Mouse (Mus musculus): ENCODE measurements around the gene Id3.
"Not testable (repeated sequence)": the region's sequence is repeated elsewhere in the genome, so short reads cannot be mapped to it uniquely, and the experiment has no call there.

The Id3 gene

DNA sequence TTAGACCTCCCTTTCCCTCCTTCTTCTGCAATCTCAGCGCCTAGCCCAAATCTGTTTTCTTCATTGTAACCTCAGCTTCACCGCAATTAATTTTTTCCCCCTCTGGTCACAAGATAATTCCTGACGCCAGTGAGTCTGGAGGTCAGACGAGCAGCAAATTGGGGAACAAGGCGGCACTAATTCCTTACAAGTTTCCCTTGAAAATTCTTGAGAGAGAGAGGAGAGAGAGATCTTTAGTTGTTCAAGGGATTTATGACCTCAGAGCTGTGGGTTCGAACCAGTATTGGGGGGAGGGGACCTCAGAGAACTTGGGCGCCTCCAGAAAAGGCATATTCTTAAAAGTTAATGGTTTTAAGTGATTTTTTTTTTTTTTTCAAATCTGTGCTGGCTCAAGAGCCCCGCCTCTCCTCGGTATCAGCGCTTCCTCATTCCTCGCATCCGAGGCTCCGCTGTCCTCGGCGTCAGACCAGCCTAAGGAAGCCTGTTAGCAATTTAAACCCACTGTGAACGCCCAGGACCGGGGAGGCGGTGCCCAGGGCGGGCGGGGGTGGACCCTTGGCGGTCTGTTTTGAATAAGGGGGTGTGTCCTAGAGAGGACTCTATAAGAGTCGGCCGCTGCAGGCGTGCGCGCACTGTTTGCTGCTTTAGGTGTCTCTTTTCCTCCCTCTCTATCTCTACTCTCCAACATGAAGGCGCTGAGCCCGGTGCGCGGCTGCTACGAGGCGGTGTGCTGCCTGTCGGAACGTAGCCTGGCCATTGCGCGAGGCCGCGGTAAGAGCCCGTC is at the start of gene Id3:
Gene Id3, plus strand, starts transcription at position 305 of the 784 bp plus-strand sequence.
- no peak for DNase-seq

DNA sequence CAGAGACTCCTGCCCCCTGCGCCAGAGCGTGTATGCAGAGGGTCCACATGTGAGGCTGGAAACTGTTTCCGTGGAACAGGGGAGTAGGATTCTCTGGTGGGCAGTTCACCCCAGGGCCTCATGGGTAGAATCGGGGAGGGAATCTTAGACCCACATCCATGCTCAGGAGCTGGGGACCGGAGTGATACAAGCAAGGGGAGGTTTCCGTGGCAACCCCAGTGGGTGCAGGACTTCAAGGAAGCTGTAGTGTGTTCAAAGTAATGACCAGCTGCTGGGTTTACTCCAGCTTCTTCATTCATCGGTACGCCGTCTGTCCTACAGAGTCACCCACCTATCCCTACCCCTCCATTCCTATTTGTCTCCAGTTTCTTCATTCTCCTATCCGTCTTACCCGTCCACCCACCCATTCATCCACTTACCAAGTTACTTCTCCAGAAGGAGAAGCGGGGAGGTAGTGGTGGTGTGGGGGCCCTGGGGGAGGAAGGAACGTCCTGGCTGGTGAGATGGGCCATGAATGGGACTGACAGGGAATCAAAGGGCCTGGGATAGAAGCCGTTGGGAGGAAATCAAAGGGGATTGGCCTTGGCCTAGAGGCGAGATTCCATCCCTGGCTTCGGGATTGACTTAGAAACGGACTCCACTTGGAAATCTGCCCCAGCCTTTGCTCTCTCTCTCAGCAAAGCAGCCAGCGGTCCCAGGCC is 48.6 kb upstream of the Id3 start:
- DNase-seq = peak; percentile 40

DNA sequence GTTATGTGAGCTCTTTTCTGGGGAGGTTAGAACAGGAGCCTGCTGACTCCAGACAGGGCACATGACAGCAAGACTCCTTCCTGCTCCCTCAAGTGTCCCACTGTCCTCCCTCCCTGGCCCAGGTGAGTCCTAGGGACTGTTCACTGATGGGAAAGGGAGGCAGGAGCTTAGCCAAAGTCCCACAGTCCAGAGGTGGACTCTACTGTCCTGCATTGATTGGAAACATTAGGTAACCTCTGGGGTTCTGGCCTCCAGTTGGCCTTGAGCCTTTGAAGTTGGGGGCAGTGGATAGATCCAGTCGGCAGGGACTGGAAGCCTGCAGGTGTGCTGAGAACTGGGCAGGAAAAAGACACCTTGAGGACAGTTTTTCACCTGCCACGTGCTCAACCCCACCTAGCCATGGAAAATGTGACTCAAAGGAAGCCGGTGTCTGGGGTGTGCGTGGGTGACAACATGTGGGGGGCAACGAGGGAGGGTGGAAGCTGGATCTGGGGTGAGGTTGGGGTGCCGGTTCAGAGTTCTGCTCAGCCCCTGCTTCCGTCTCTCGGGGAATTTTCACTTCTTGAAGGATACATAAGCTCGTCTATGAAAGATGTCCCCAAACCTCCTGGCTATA is 47.7 kb upstream of the Id3 start:
- DNase-seq = no peak

DNA sequence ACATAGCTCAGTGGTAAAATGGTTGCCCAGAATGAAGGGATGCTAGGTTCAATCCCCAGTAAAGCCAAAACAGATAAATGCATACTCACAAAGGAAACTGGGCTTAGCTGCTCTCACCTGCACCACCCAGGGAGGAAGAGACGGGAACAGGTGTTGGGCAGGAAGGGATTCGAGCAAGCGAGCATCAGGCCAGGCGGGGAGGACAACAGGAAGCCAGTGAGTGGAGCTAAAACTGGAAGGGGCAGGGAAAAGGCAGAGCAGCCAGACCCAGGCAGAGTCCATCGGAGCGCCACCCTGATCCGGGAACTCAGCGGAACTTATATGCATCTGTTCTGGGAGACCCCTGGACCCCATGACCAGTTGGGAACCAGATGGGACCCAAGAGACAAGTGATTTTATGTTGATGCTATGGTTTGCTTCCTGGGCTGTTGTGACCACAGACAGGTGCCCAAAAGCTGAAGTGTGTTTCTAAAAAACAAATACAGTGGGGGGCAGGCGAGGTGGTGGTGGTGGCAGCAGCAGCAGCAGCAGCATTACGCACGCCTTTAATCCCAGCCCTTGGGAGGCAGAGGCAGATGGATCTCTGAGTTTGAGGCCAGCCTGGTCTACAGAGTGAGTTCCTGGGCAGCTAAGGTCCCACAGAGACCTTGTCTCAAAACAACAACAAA is 46.7 kb upstream of the Id3 start:
- no peak for DNase-seq

DNA sequence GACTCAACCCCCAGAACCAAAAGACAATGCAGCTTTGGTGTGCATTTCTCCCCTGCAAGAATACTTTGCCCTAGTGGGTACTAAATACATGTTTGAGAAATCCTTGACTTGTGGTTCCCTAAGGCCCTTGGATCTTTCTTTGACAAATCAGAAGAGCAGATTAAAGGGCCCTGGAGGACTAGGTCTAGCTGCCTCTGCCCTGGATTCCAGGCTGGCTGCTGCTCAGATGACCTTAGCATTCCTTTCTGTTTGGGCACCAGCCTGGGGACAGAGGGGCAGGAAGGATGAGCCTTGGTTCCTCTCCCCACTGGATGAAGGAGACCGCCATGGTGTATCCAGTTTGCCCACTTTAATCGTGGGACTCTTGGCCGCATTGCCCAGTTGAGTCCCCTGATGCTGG is 44.9 kb upstream of the Id3 start:
- no peak for DNase-seq

DNA sequence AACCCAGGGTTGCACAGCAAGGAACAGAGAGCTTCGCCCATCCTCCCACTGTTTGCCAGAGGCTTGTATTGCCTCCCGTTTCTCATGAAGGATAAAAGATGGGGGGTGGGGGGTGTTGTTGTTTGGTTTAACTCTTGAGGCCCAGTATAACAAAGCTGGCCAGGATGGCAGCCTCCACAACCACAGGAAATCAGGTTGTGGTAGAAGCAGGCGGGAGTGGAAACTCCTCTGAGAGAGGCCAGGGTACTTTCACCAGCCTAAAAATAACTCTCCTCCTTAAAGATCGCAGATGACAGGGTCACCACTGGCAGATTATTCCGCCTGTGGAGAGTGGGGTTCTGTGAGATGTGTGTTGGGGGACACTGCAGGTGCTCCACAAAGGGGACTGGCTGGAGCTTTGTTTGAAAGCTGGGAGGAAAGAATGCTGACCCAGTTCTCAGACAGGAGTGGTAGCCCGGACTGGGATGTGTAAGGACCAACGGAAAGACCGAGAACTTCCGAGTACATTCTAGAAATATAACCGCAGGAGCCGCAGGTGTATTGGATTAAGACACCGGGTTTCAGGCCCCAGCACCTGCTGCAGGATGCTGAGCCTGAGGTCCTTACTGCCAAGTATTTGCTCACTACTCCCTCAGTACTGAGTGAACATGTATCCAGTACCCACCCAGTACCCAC is 42.8 kb upstream of the Id3 start:
- no peak for DNase-seq

DNA sequence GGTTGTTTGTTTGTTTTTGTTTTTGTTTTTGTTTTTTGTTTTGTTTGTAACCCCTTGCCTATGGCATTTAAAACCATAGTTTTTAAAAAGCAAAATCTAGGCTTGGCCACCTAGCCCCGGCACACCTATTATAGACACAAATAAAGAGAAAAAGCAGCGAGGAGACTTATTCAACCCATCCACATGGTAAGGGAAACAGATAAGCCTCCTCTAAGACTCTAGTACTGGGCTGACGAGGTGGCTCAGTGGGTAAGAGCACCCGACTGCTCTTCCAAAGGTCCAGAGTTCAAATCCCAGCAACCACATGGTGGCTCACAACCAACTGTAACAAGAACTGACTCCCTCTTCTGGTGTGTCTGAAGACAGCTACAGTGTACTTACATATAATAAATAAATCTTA is 41.5 kb upstream of the Id3 start:
- DNase-seq = not testable (repeated sequence)

DNA sequence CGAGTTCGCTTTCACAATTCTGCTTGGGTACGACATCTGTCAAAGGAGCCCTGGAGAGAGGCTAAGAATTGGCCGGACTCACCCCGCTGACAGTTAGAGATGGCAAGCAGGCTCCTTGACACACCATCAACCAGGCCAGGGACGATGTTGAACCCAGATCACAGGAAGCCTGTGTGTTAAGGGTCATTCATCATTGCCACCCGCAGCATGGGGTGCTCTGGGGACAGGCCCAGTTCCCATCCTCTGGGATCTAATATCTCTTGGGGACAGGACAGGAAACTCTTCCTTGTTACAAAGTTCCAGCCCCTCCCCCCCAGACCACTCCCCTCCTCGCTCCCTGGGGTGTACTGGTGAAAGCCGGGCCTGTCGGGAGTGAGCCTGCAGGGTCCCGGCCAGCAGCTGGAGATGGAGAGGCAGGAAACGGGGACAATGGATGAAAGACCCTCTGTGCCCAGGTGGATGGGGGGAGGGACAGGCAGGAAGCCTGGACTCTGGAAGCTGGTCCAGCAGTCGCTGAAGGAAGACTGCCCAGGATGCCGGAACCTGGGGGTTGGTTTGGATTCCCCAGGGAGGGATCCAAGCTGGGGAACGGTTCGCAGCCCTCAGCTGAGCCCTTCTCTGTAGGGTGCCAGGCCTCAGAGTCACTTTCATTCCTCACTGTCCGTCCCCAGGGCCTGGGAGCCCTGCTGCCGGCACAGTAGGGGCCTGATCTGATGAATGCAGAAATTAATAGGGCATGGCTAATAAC is 38.5 kb upstream of the Id3 start:
- DNase-seq = peak; percentile 23

DNA sequence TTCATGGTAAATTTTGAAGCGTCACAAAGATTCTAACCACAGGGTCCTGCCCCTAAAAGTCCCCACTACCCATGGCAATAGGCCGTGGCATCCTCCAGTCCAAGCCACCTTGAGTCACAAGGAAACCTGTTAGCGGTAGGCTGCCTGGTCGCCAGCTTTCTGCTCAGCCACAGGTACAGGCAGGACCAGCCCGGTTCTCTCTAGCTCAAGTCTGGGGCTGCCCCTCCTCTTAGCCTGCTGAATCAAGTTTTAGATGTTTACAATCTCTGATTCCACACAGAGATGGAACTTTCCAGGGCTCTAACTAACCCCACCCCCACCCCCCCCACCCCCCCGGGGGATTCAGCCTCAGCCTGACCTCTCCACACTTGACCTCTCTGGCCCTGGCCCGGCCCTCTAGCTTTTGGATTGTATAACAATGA is 36.4 kb upstream of the Id3 start:
- no peak for DNase-seq

DNA sequence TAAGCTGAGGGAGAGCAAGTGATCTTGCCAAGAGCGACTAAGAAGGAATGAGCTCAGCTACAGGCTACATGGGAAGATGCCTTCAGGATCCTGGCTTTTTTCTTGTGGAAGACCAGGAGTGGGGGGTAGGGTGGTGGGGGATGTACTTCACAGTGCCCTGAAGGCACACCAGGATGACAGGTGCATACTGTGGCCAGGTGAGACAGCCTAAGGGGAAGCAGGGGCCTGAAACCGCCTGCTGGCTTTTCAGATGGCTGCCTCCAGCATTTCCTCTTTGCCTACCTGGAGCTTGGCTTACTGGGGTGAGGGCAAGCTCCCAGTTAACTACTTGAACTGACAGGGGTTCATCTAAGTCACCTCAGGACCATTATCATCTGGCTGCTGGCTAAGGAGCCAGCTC is 34.1 kb upstream of the Id3 start:
- no peak for DNase-seq

DNA sequence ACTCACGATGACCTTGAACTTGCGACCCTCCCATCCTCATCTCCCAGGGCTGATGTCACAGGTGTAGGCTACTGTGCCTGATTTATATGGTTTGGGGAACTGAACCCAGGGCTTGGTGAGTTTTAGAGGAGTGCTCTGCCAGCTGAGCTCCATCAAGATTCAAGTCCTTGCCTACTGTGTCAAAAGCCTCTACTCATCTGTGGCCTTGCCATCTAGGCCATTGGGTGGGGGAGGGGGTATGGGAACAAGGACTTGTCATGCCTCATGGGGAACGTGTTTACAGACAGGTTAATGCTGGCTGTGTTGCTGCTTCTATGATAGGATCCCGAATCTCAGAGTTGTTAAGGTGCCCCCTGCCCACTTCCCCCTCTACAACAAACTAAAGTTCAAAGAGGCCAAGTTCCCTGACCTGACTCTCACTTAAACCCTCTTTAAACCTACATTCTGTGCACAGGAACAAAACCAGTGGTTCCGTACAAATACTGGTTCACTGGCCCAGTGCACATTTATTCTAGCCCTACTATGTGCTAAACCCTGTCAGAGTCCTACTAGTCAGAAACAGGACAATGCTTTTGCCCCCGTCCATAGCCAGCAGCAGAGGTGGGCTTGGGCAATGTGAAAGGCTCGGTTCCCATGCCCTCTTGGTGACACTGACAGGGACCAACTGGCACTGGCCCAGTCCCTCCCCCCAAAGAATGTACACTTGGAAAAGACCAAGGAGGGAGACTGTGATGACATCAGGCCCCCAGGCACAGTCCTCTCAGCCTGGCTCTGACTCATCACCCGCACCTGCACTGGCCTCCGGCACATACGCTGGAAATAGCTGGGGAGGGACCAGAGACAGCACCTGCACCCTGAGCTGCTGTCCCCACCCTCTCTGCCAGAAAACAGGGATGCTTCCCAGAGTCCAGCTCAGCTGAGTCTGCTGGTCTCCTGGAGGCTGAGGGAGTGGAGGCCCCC is 33.1 kb upstream of the Id3 start:
- no peak for DNase-seq

DNA sequence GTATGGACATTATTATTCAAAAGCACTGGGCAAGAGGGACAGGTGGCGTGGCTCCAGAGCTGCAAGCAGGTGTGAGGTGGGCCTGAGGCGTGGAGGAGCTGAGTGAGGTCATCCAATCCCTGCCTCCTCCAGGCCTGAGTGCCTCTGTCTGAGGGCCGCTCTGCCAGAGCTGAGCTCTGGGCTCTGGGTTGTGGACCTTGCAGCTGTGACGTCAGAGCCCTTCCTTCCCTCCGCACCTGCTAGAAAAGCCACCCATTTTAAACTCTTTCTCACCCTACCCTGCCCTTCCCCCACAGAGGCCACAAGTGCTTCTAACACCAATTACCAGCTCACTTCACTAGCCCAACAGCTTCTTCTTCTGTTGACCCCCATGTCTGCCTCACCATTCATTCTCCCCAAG is 31.0 kb upstream of the Id3 start:
- no peak for DNase-seq

DNA sequence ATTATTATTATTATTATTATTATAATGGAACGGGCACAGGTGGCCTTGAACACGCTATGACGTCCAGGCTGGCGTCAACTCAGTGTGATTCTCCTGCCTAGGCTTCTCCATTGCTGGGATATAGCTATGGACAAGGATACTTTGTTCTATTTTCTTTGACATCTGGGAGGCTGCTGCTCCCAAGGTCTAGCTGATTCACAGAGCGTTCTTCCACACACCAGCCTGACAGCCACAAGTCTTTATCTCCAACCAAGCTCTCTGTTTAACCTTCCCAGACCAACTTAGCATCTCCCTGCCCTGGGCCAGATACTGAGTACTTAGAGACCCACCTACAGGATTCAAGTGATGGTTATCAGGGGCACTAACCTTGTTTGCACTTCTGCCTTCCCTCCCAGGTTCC is 28.6 kb upstream of the Id3 start:
- no peak for DNase-seq

DNA sequence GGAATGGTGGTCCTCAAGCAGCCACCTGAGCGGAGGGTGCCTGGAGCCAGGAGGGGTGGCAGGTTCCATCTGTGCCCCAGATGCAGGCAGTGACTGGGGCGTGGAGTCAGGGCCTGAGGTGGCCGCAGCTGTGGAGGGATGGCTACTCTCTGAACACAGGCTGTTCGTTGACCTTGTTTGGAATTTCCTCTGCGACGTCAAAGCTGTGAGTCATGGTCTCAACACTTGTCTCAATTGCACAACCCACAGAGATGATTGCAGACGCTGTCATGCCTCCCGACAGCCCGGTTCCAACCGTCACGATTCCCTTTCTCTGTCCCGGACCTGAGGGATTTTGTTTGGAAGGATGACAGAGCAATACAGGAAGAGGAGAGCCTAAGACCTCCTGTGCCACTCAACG is 26.3 kb upstream of the Id3 start:
- DNase-seq = no peak

DNA sequence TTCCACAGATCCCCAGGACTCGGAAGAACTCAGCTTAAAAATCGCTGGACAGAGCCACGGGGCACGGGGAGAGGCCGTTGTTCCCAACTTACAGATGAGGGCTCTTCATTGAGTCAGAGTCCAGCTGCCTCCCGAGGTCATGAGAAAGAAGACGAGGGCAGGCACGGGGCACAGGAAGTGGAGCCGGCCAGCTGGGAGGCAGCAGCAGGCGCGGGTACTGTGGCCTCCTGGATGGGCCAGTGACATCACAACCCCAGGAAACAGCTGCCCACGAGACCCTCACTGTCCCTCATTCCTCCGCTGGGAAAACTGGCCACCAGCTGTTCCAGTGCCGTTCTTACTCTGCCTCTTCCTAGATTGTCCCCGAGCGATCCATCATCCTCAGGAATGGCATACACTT is 23.3 kb upstream of the Id3 start:
- DNase-seq = no peak

DNA sequence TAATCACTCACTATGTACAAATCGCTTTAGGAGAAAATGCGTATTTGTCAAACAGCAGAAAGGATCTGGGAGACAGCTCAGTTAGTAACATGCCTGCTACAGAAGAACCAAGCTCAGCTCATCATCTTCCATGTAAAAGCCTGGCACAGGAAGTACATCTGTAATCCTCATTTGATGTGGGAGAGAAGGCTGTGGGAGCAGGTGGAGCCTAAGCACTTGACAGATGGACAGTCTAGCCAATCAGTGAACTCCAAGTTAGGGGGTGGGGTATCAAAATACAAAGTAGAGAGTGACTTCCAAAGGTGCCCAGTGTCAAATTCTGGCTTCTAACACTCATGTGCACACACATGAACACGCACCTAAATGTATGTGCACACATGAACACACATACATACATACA is 22.1 kb upstream of the Id3 start:
- no peak for DNase-seq

DNA sequence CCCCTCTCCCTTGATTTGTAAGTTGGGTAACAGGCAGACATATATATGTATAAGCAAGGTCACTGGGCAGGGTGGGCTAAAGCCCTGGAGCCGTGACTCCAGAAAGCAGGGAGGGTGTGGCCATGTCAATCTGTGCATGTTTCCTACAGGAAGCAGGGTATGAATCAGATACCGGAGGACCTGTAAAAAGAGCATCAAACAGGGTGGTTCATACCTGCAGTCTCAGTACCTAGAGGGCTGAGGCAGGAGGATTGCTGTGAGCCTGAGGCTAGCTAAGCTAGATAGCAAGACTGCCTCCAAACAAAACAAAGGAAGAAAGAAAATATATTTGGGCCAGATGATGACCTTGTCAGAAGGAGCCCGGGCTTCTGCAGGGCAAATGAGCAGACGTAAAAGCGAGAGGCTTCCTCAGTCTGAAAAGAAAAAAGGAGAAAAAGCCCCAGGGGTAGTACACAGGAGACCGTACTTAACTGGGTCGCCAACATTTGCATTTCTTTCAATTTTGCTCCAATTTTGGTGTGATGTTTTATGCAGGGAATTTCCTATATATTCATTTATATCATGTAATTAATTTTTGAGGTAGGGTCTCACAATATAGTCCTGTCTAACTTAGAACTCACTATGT is 21.3 kb upstream of the Id3 start:
- DNase-seq = no peak

DNA sequence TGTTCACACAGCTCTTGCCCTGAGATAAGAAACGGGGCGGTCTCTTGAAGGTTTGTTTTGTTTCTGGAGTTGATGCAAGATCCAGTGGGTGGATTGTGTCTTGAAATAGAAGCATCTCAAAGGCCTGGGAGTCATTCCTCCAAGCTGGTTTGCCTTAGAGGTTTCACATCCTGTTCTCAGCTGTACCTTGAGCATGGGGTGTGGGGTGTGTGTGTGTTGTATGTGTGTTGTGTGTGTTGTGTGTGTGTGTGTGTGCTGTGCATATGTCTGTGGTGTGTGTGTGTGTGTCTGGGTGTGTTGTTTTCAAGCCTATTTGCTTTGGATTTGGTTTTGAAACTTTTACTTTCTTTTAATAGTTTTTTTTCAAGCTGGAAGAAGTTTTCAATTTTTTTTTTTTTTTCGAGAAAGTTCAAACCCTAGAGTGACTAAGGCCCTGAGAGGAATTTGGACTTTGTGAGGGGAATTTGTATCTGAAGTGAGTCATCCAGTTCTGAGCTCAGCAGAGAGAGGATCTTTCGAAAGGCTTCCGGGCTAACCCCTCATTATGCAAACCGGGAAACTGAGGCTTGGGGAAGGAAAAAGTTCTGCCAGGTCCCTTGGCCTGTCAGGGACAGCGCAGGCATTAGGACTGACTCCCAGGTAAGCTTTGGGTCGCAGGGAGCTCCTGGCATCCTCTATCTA is 20.0 kb upstream of the Id3 start:
- DNase-seq = no peak

DNA sequence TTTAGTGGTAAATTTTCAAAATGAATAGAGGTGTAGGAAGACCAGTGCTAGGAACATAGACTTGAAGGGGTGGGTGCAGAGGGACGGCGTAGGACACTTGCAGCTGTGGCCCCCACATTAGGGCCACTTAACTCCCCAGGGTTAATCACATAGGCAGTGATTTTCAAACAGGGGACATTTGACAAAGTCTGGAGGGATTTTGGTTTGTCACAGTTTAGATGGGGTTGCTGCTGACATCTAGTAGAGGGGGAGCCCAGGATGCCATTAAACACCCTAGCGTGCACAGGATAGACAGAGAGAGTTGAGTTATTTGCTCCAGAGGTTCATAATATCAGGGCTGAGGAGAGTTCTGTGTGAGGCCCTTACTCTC is 19.5 kb upstream of the Id3 start:
- no peak for DNase-seq

DNA sequence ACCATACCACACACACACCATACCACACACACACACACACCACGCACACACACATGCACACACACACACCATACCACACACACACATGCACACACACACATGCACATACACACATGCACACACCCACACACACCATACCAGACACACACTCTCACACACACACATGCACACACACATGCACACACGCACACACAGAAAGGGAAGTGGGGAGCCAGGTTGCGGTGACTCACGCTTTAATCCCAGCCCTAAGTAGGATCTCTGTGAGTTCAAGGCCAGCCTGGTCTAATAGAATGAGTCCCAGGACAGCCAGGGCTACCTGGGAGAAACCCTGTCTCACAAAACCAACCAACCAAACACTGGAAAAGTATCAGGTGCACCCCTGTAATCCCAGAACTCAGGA is 18.7 kb upstream of the Id3 start:
- no peak for DNase-seq

Data from cerebellum, adult 11-12 months (tissue).